Mouse (Mus musculus) liver, embryonic 14.5 days (tissue): ENCODE results near the gene Arpp21.

Experiments
- CTCF ChIP-seq: IDR thresholded peaks from 2 replicates; pipeline ENCODE4 v1.5.1; 2016; ENCODE audit warnings: antibody characterized with exemption, low read depth, control low read depth
- EP300 ChIP-seq: IDR thresholded peaks from 2 replicates; pipeline ENCODE4 v1.6.1; 2016; ENCODE audit warnings: antibody characterized with exemption, low read depth

GRCm38 (mm10) chr9:112047903-112048467, 187.8 kb downstream of the Arpp21 start:
- TF ChIP-seq EP300 (no peak), CTCF (no peak)
